Mouse (Mus musculus): ENCODE results near the gene Rab5if.

- no peak for TF ChIP-seq POLR2A (IDR thresholded peaks at IDR 0.05; ENCODE audit: insufficient read depth, low read depth, low read length)
- TF ChIP-seq CTCF (IDR thresholded peaks at IDR 0.05) = no peak
Observed at GRCm38 (mm10) chr2:156834336-156834735, 28.6 kb upstream of the Rab5if start.

Measured in heart, adult 2 months (tissue).